Mouse (Mus musculus): Measurements from ENCODE around the gene Ncf1. TPM values are rescaled to one million over a fixed set of nuclear protein-coding genes. Genes with fewer than 3 reads are reported as not detected.

Ncf1 gene
- total RNA-seq, 2 experiments from 2014 or later = 2.5 to 3.7 TPM

Other genes starting within 250 kb of the Ncf1 start
- gene Castor2, start 129.9 kb downstream of the Ncf1 start, total RNA-seq (2021) = 10 to 100 TPM; 52.4 to 55.8 TPM
- 10 to 100 TPM; 21.2 to 23.2 TPM for gene Rcc1l, start 52.9 kb downstream of the Ncf1 start, total RNA-seq (2021)
- 10 to 100 TPM; 16.5 to 19.4 TPM for gene Gtf2ird2, start 45.6 kb downstream of the Ncf1 start, total RNA-seq (2021)
- 100 to 1,000 TPM; 172 to 181 TPM for gene Gtf2i, start 85.1 kb upstream of the Ncf1 start, total RNA-seq (2021)
- gene Gtf2ird1, start 227.1 kb upstream of the Ncf1 start, total RNA-seq (2021) = 10 to 100 TPM; 67.6 to 81.6 TPM

Measured in left cerebral cortex, postnatal 4 days (tissue).